Mouse (Mus musculus) forebrain, embryonic 12.5 days (tissue): ENCODE measurements at regions not wholly inside any gene's neighbourhood (a gene's known extent, or its start where the extent isn't known, plus 50 kb on each side); places are given as distances from the start of the nearest gene placed in this dataset.

Experiments
- ATAC-seq: fragments of 200-750 bp; cut with Nextera tagmentation; 2 replicates; pipeline ENCODE4 v1.8.0; 2017; ENCODE audit warnings: moderate TSS enrichment; ENCODE audit not compliant: low FRiP score
- H3K27ac ChIP-seq: fragments of 300-500 bp; sonication (generic); 2 replicates; pipeline ENCODE4 v1.5.1; 2016; ENCODE audit warnings: mild to moderate bottlenecking
- H3K27me3 ChIP-seq: fragments of 300-500 bp; sonication (generic); 2 replicates; pipeline ENCODE4 v1.6.1; 2016; ENCODE audit warnings: mild to moderate bottlenecking
- H3K36me3 ChIP-seq: fragments of 300-500 bp; sonication (generic); replicated peaks from 2 replicates; pipeline ENCODE4 v1.6.1; 2016; ENCODE audit warnings: mild to moderate bottlenecking
- H3K4me1 ChIP-seq: fragments of 300-500 bp; sonication (generic); 2 replicates; pipeline ENCODE4 v1.6.1; 2016
- H3K4me2 ChIP-seq: fragments of 300-500 bp; sonication (generic); 2 replicates; pipeline ENCODE4 v1.6.1; 2016; ENCODE audit warnings: mild to moderate bottlenecking, moderate library complexity
- H3K4me3 ChIP-seq: fragments of 300-500 bp; sonication (generic); replicated peaks from 2 replicates; pipeline ENCODE4 v1.5.1; 2016; ENCODE audit warnings: mild to moderate bottlenecking
- H3K9ac ChIP-seq: fragments of 300-500 bp; sonication (generic); 2 replicates; pipeline ENCODE4 v1.6.1; 2016; ENCODE audit warnings: mild to moderate bottlenecking
- H3K9me3 ChIP-seq: fragments of 300-500 bp; sonication (generic); 2 replicates; pipeline ENCODE4 v1.6.1; 2016
- WGBS: fragments of 180-500 bp; shearing (Covaris S2); methylation state at CpG from one replicate; pipeline ENCODE4 v1.1.7; 2016; 5-methylcytosine and 5-hydroxymethylcytosine counted together

DNA sequence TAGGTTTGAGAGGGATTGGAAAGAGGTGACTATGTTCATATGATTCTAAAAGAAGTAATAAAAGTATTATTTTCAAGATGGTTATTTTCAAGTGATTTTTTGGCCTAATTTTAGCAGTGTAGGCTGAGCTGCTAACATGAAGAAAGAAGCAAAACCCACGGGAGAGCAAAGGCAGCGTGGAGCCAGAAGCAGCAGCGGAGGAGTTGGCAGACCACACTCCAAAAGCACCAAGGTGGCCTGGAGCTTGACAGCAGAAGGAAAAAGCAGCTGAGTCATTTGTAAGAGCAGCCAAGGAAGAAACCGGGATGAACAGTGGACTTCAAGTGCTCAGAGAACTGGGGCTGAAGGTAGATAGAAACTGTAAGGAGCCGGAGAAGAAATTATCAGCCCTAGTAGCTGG is 55.9 kb downstream of the Hdgfl1 start:
- 90% methylated on average over 5 of the region's 5 CpGs for WGBS
- Histone ChIP-seq H3K9me3 (no peaks in the 10 kb centered on the region), H3K27ac (no peak overlapping the region), H3K4me1 (no peaks in the 10 kb centered on the region), H3K9ac (no peak overlapping the region), H3K27me3 (no peaks in the 10 kb centered on the region), H3K36me3 (no peaks in the 10 kb centered on the region), H3K4me3 (no peak overlapping the region), H3K4me2 (no peak overlapping the region)
- ATAC-seq, result no peak

DNA sequence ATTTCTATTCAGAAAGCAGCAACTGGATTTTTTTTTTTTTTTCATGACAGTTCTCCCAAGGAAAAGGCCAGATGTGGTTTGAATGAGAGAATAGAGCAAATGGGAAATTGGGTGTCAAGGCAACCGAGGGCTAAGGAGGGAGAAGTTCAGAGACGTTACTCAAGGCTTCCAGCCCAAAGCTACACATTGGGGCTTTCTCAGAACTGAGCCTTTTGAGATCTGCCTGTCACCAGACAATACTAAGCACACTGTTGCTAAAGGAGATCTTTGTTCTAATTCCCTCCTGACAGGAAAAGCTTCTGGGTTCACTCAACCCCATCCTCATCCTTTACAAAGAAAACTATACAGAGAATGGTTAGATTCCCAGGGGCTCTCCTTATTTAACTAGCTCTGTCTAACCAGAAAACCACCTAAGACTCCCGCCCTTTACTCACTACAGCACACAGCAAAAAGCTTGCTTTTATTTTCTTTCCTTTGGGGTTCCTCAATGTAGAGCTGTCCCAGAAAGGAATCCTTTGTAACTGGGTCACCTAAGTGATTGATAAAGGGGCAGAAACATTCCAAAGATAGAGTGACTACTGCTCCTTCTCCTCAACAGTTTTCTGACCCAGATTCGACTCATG is 70.8 kb downstream of the Hdgfl1 start:
- Histone ChIP-seq H3K9me3 (no peaks in the 10 kb centered on the region), H3K27me3 (no peaks in the 10 kb centered on the region), H3K4me1 (no peaks in the 10 kb centered on the region), H3K4me2 (no peak overlapping the region), H3K4me3 (no peak overlapping the region), H3K9ac (no peak overlapping the region), H3K36me3 (no peaks in the 10 kb centered on the region), H3K27ac (no peak overlapping the region)
- no peak for ATAC-seq
- WGBS, result 20% methylated on average over 4 of the region's 4 CpGs

DNA sequence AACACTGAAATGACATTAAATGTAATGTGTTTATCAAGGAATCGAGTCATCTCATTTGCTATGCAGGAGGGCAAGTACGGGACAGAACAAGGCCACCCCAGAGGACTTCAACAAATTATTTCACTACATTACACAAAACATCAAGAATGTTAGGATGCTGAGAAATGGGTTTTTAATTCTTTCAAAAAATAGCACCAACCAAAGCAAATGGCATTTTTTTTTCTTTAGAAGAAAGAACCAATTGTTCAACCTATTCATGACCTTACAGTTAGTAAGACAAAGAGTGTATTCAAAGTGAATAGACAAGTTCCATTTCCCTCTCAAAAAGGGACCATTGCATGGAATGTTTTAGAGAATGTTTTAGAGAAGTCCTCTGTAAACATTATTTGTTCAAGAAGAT is 110.5 kb downstream of the Hdgfl1 start:
- Histone ChIP-seq H3K9me3 (no peaks in the 10 kb centered on the region), H3K4me2 (no peak overlapping the region), H3K36me3 (no peaks in the 10 kb centered on the region), H3K27me3 (no peaks in the 10 kb centered on the region), H3K9ac (no peak overlapping the region), H3K4me1 (peaks cover 10% of the 10 kb centered on the region; the same call in 1 of the 2 replicates), H3K4me3 (no peak overlapping the region), H3K27ac (no peak overlapping the region)
- 38% methylated on average over 2 of the region's 2 CpGs for WGBS
- 0 out of 2 replicates have a peak, but pooled peaks have one; percentile 21 for ATAC-seq

DNA sequence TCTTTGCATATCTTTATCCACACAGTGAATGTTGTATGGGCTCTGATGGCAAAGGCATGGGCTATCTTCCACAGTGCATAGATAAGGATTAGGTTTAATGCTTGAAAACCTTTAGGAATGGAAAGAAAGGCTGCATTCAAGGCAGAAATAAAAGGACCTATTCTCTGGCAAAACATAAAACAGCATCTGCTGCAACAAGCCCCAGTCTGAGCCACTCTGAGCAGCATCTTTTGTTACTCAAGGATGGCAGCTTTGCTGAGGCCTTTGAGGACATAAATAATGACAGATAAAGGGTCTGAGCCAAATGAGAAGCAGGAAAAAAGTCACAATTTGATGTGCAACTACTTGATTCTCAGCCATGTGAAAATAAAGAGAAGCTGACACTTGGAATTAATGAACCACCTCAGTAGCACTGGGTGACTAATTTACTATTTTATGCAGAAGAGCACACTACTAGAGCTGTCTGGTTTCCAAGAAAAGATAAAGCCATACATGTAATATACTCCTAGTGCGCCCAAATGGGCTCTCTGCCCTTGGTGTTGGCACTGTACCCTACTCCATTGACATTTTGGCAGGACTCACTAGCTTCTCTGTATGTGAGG is 112.9 kb downstream of the Hdgfl1 start:
- Histone ChIP-seq H3K27me3 (no peaks in the 10 kb centered on the region), H3K9ac (no peak overlapping the region), H3K9me3 (no peaks in the 10 kb centered on the region), H3K27ac (peak overlapping the region; percentile 43), H3K4me1 (peaks cover 10% of the 10 kb centered on the region; the same call in 1 of the 2 replicates), H3K36me3 (no peaks in the 10 kb centered on the region), H3K4me3 (no peak overlapping the region), H3K4me2 (no peak overlapping the region)
- WGBS, result 53% methylated on average over 1 of the region's 1 CpGs
- ATAC-seq, result peak; percentile 88
